Mouse (Mus musculus) E14TG2a.4 (cell line): ENCODE data around the gene Clcnka.

ENCODE experiments used
- CTCF ChIP-seq: conservative IDR thresholded peaks from 2 replicates; pipeline ENCODE4 v1.5.1; 2014; ENCODE audit warnings: low read length
- NANOG ChIP-seq: IDR thresholded peaks from 2 replicates; pipeline ENCODE4 v1.6.1; 2014; ENCODE audit warnings: borderline replicate concordance, low read length, mixed read lengths

GRCm38 (mm10) chr4:141430997-141431396, 32.5 kb upstream of the Clcnka start:
- TF ChIP-seq CTCF = no peak
- no peak for TF ChIP-seq NANOG
